Mouse (Mus musculus) cerebellum, adult 2 months (tissue): ENCODE measurements around the gene Agbl5.

Experiments used
- CTCF ChIP-seq: fragments of 200-500 bp; IDR thresholded peaks from 2 replicates; pipeline ENCODE4 v1.5.1; 2011; ENCODE audit warnings: low read depth, mild to moderate bottlenecking, control low read depth, low read length, moderate library complexity, borderline replicate concordance; ENCODE audit not compliant: insufficient read depth
- POLR2A ChIP-seq: fragments of 200-500 bp; IDR thresholded peaks from 2 replicates; pipeline ENCODE4 v1.6.1; 2011; ENCODE audit warnings: low read length, control low read depth, borderline replicate concordance; ENCODE audit not compliant: insufficient read depth

GRCm38 (mm10) chr5:30872574-30872973, 15.9 kb upstream of the Agbl5 start:
- no peak for TF ChIP-seq POLR2A
- TF ChIP-seq CTCF, result no peak
